Mouse (Mus musculus): ENCODE results near the gene Mdm2.

GRCm38 (mm10) chr10:117671930-117672666 lies 38.5 kb downstream of the Mdm2 start:
- no peak for TF ChIP-seq CTCF (IDR thresholded peaks at IDR 0.05; ENCODE audit: extremely low read depth, insufficient read length, insufficient replicate concordance, low read depth, low read length)
- TF ChIP-seq POLR2A (IDR thresholded peaks at IDR 0.05; ENCODE audit: low read depth, low read length) = no peak
